Comparison of ENCODE assay signal across 13 mouse cellular contexts in the genomic region with DNA sequence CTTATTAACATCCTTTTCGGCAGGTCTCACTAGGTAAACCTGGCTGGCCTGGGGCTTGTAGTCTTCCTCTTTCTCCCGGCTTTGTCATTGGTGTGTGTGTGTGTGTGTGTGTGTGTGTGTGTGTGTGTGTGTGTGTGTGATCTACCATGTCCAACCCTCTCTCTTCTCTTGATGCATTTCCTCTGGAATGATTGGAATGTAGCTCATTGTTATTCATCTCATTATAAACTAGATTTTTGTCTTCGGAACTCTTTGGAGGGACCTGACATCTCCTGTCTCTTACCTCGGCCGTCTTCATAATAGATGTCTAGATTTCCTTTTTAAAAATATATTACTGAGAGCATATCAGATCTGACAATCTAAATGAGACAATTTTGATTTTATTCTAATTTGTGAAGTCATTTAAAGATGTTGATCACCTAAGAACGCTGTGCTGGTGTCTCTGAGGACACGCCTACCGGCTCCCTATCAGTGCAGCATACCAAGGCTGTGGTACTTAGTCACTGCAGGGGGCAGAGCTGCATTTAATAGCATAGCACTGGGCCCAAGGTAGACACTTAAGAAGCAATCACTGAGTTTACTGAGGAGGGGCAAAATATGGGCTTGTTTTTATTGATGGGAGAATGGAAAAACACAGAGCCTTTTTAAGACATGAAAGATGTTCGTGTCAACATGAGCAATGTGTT.
"Had no signal": no experiment of that assay in that cellular context is flagged by ENCODE, and none has a peak within 500 bp of the region (broad histone marks: within the 10 kb centered on the region; RNA-seq: fewer than 3 reads in every experiment).

No protein-coding gene starts in this region.

- ATAC-seq: liver, postnatal 0 days had no signal

- H3K27ac ChIP-seq: kidney, postnatal 0 days; limb, embryonic 12.5 days; liver, embryonic 13.5 days; midbrain, embryonic 12.5 days; neural tube, embryonic 13.5 days; stomach, postnatal 0 days had no signal

- H3K9ac ChIP-seq: limb, embryonic 12.5 days; liver, embryonic 13.5 days; liver, postnatal 0 days; midbrain, embryonic 12.5 days; neural tube, embryonic 13.5 days had no signal

- H3K4me2 ChIP-seq: limb, embryonic 12.5 days; liver, embryonic 13.5 days; midbrain, embryonic 12.5 days; neural tube, embryonic 13.5 days had no signal

- H3K27me3 ChIP-seq: limb, embryonic 12.5 days; liver, embryonic 13.5 days; midbrain, embryonic 12.5 days; neural tube, embryonic 13.5 days had no signal

- H3K9me3 ChIP-seq: liver, embryonic 13.5 days; midbrain, embryonic 12.5 days had no signal

- H3K4me1 ChIP-seq: liver, embryonic 13.5 days had no signal

- H3K36me3 ChIP-seq: limb, embryonic 12.5 days; liver, embryonic 13.5 days; midbrain, embryonic 12.5 days; neural tube, embryonic 13.5 days had no signal

- DNase-seq: layer of hippocampus, adult 9-11 months; layer of hippocampus, postnatal 36 days; liver; liver, embryonic 13.5 days; liver, postnatal 0 days; right cerebral cortex, adult 18-20 months; right cerebral cortex, postnatal 25 days; thymus, postnatal 4 days had no signal

- H3K4me3 ChIP-seq: limb, embryonic 12.5 days; liver, embryonic 13.5 days; midbrain, embryonic 12.5 days; neural tube, embryonic 13.5 days had no signal
